Mouse (Mus musculus): ENCODE measurements around the gene Nipbl.
"Not testable (repeated sequence)": the region's sequence is repeated elsewhere in the genome, so short reads cannot be mapped to it uniquely, and the experiment has no call there.

Nipbl gene

DNA sequence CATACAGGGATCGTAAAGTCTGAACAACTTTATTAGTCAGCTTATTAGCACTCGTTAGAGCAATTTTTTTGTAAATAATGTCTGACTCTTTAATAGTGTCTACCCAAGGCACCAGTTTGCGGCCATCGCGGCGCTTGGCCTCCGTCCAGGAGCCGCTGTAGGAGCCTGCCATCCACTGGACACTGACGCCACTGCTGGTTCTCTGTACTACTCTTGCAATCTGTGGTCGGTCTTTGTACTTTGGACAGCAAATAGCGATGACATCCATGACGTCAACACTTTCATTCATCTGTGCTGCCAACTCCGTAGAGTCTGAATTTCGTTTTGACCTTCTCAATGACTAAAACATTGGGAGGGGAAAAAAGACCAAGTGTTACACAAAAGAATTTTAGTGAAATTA is 153.0 kb downstream of the Nipbl start:
- no peak for DNase-seq (ENCODE audit: low spot score in 2 of 2)

DNA sequence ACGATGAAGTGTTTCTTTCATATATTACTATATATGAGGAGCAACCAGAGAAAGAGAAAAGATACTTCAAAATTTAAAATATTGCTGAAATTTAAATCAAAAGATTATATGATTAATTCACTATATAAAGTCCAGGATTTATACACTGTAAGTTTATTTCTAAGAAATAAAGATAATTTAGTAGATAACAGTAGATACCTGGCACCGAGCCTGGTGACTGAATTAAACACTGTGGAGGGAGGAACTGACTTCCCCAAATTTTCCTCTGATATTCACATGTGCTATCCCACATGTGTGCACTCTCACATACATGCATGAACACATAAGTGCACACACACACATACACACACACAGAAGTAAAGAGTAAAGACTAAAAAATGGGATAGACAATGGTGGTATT is 162.1 kb downstream of the Nipbl start:
- no peak for DNase-seq (ENCODE audit: low spot score in 2 of 2)

DNA sequence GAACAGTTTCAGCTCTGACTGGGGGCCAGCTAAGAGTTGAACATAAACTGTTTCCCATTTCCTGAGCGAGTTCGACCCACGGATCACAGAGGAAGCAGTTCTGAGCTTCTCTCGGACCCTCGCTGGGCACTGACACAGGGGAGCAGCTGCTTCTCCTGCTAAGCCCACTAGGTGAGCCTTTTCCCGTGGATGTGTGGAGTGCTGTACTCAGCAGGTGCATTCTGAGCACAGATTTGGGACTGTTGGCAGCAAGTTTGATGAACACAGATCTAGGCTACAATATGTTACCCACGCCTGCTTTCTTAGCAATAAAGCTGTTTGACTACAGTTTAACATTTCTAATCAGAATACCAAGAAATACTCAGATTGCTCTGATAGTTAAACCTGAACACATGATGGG is 162.6 kb downstream of the Nipbl start:
- DNase-seq (ENCODE audit: low spot score in 2 of 2), result no peak

DNA sequence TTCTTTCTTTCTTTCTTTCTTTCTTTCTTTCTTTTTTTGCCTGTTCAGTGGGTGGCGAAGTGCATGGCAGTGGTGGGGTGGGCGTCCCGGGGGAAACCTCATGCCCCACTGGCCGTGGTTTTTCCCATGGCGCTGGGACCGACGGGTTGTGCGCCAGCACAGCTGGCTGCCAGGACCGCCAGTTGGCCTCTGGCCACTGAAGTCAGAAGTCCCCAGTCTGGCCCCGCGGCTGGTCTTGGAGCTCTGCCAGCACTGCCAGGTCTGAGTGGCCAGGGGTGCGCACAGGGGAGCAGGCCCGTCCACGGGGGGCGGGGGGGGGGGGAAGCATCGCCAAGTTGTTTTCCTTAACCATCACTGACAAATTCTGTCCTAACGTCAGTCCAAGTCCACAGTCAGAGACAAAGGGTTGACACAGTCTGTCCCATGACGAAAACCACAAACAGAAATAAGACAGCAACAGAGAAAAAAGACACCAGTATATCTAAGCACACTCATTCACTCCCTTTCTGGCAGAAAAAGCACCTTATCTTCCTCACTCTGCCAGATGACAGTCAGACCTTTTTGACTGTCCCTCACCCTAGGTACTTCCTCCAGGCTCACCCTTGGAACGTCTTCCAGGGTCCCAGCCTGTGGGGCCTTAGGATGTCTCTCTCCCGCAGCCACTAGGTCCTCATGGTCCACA is 164.2 kb downstream of the Nipbl start:
- peak; percentile 30 to 42 for DNase-seq (ENCODE audit: low spot score in 2 of 2)

DNA sequence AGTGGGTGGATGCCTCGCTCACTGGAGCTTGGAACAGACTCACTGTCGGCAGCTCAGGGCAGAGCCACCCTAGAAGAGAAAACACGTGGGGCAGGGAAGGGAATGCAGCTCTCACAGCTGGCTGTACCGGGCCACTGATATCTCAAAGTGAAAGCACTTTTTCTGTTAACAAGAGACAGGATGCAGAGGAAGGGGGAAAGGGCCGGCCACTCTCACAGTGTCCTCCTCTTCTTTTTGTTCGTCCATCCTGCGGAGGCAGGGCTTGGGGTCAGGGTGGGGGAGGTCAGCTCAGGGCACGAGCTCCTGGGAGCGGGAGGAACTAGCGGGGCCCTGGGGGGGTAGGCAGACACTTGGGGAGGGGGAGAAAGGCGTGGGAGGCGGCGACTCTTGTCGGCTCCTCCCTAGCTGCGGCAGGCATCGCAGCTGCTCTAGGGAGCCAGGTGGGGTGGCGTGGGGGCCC is 164.9 kb downstream of the Nipbl start:
- peak; percentile 10 to 32 for DNase-seq (ENCODE audit: low spot score in 2 of 2)

DNA sequence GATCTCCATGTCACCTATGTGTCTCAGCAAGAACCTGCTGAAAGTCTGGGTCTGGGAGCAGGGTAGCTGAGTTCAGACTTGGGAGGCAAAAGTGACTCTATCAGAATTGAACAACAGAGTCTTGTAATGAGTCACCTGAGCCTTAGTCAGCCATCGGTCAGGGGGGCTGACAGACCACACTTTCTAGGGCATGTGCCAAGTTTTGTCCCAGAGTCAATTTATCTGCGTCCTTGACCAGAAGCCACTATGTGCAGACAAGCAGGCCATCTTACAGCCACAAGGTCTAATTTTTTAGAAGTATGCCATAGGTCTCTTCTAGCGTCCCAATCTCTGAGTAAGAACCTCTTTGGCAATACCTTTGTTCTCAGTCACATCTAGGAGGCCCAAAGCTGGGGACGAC is 166.3 kb downstream of the Nipbl start:
- DNase-seq (ENCODE audit: low spot score in 2 of 2), result not testable (repeated sequence)

DNA sequence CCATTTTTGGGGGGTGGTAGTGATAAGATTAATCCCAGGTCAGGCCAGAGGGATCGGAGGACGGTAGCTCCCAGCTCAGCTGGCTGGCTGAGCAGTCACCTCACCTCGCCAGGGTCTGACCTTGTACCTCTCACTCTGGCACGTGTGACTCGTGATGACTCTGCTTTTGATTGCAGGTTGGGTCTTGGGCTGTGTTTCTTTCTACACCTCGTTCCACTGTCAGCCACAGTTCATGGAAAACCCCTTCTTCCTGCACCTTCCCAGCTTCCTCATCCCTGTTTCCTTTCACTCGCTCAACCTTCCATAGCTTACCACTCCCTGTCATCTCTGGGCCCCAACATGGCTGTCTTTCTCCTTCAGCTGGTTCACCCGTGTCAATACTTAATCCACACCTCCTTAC is 172.3 kb downstream of the Nipbl start:
- DNase-seq (ENCODE audit: low spot score in 2 of 2), result no peak

DNA sequence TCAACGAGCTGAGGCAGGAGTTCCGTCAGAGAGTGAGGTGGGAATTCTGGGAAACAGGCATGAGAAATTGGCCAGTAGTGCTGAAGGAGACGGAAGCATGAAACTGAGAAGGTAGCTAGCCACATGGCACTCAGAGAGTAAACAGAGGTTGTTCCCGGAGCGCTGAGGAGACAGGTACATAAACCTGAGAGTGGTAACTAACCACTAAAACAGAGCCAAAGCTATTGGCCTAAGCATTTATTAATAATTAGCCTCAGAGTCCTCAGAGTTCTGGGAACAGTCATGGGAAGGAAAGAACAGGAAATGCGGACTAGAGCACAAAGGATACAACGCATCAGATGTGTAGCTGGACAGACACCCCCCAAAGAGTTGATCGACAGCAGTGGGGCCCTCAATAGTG is 176.0 kb downstream of the Nipbl start:
- no peak for DNase-seq (ENCODE audit: low spot score in 2 of 2)

DNA sequence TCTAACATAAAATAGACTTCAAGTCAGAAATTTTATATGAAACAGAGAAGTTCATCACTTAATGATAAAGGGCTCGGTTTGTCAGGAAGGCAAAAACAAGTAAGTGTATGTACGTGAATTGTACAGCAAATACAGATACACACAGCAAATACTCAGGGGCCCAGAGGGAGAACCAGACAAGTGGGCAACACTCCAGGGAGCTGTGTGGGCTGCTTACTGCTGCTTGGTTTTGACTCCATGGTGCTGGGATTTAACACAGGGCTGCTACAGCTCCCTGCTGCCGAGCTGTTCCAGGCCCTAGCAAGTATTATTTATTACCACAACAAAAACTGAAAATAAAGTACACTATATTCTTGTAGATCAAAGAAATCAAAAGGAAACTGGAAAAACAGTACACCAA is 177.1 kb downstream of the Nipbl start:
- DNase-seq (ENCODE audit: low spot score in 2 of 2), result no peak

DNA sequence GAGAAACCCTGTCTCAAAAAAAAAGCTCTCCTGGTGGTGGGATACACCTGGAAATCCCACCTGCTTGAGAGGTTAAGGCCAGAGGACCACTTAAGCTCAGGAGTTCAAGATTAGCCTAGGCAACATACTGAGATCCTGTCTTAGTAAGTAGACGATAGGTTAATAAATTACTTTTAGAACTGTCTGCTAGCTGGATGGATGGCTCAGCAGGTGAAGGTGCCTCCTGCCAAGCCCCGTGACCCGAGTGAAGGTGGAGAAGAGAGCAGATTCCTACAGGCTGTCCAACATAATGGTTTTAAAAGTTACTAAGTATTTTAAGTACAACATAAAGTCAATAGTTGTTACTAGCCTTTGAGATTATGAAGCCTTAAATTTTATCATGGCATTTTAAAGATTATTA is 178.3 kb downstream of the Nipbl start:
- no peak for DNase-seq (ENCODE audit: low spot score in 2 of 2)
